Mouse (Mus musculus) limb, embryonic 14.5 days (tissue): ENCODE measurements around the gene Rasgef1c. TPM values are rescaled to one million over a fixed set of nuclear protein-coding genes. Genes with fewer than 3 reads are reported as not detected.
A peak's percentile ranks its signal among the peaks of the same experiment; 100 is the strongest.

ENCODE experiments used
- ATAC-seq: fragments of 200-750 bp; cut with Nextera tagmentation; 2 replicates; pipeline ENCODE4 v1.8.0; 2017; ENCODE audit warnings: low read depth, moderate number of reproducible peaks, moderate TSS enrichment; ENCODE audit not compliant: low FRiP score
- DNase-seq: peaks from one replicate; pipeline ENCODE4 v3.0.0-alpha.2; 2015; ENCODE audit warnings: low spot score
- H3K27ac ChIP-seq: fragments of 300-500 bp; sonication (generic); replicated peaks from 2 replicates; pipeline ENCODE4 v1.5.1; 2014; ENCODE audit warnings: low read depth, mild to moderate bottlenecking, low read length, moderate library complexity, mixed read lengths
- H3K27me3 ChIP-seq: fragments of 300-500 bp; sonication (generic); 2 replicates; pipeline ENCODE4 v1.6.1; 2014; ENCODE audit warnings: low read length, mixed read lengths; ENCODE audit not compliant: control insufficient read depth, insufficient read depth
- H3K36me3 ChIP-seq: fragments of 300-500 bp; sonication (generic); 2 replicates; pipeline ENCODE4 v1.6.1; 2014; ENCODE audit warnings: mild to moderate bottlenecking, low read length, moderate library complexity, mixed read lengths; ENCODE audit not compliant: control insufficient read depth, insufficient read depth
- H3K4me1 ChIP-seq: fragments of 300-500 bp; sonication (generic); 2 replicates; pipeline ENCODE4 v1.6.1; 2014; ENCODE audit warnings: antibody characterized with exemption, low read length, mixed read lengths; ENCODE audit not compliant: control insufficient read depth, insufficient read depth
- H3K4me2 ChIP-seq: fragments of 300-500 bp; sonication (generic); replicated peaks from 2 replicates; pipeline ENCODE4 v1.6.1; 2014; ENCODE audit warnings: low read depth, mild to moderate bottlenecking, low read length, moderate library complexity; ENCODE audit not compliant: severe bottlenecking
- H3K4me3 ChIP-seq: fragments of 300-500 bp; sonication (generic); replicated peaks from 2 replicates; pipeline ENCODE4 v1.5.1; 2014; ENCODE audit warnings: low read length
- H3K9ac ChIP-seq: fragments of 300-500 bp; sonication (generic); 2 replicates; pipeline ENCODE4 v1.6.1; 2014; ENCODE audit warnings: mild to moderate bottlenecking, low read depth, low read length, moderate library complexity; ENCODE audit not compliant: severe bottlenecking
- H3K9me3 ChIP-seq: fragments of 300-500 bp; sonication (generic); 2 replicates; pipeline ENCODE4 v1.6.1; 2016; ENCODE audit warnings: low read length; ENCODE audit not compliant: control insufficient read depth
- POLR2A ChIP-seq: fragments of 200-500 bp; IDR thresholded peaks from 2 replicates; pipeline ENCODE4 v1.8.0; 2012; ENCODE audit warnings: inconsistent platforms, mild to moderate bottlenecking, moderate library complexity, borderline replicate concordance; ENCODE audit not compliant: insufficient read depth, insufficient read length; ENCODE audit errors: extremely low read depth
- WGBS: fragments of 180-500 bp; shearing (Covaris S2); extraction: QIAGEN DNeasy Blood & Tissue Kit; methylation state at CpG from one replicate; pipeline ENCODE4 v1.1.7; 2014; 5-methylcytosine and 5-hydroxymethylcytosine counted together
- polyA plus RNA-seq, 2 experiments: library from polyadenylated mRNA; depleted of rRNA in 1 of 2; stranded (reverse) in 1 of 2; unstranded in 1 of 2; fragments of >200 nt; fragmentation: Nextera tagmentation in 1 of 2; extraction: Ambion mirVana in 1 of 2; gene quantifications; 2 replicates each; pipeline versions ENCODE4 v1.2.1 to v1.2.3; 2012 to 2014

The Rasgef1c gene
- polyA plus RNA-seq, 2 experiments: 0.34 to 0.43 TPM

DNA sequence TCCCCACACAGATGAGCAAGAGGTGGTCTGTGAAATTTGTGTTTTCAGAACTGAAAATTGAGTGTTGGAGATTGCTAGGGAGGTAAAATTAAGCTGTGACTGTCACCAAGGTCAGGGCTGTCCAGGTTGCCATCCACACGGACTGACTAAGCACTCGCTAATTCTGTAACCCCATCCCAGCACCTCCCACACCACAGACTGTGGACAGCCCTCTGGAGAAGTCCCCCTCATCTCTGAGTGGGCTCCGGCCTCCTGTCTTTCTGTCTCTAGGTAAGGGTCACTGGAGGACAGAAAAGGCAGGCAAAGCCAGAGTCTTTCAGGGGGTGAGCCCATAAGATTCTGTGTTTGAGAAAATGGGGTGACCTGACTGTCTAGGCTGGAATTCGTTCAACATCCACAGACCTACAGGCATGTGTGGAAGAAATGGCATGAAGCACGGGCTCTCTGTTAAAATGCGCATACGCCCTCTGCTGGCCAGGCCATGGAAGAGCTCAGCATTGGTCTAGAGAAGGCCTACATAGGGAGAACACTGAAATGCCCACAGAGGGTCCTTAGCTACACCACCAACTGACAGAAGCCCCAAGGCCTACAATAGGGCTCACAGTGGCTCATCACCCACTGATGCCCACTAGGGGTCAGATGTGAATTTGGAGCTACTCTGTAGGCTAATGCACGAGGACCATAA, 54.1 kb downstream of the Rasgef1c start:
- no peaks in the 10 kb centered on the region for H3K4me1 ChIP-seq
- ATAC-seq (peak; percentile 82), DNase-seq (peak; percentile 76)
- no peaks in the 10 kb centered on the region for H3K36me3 ChIP-seq
- no peaks in the 10 kb centered on the region for H3K27me3 ChIP-seq
- no peak overlapping the region for H3K9ac ChIP-seq
- no peak overlapping the region for H3K27ac ChIP-seq
- 28% methylated on average over 8 of the region's 8 CpGs for WGBS
- no peaks in the 10 kb centered on the region for H3K9me3 ChIP-seq
- no peak overlapping the region for H3K4me3 ChIP-seq
- no peak for TF ChIP-seq POLR2A
- H3K4me2 ChIP-seq: no peak overlapping the region

- no peak overlapping the region for H3K27ac ChIP-seq
- H3K27me3 ChIP-seq: no peaks in the 10 kb centered on the region
- no peaks in the 10 kb centered on the region for H3K4me1 ChIP-seq
- ATAC-seq (no peak), DNase-seq (no peak)
- 92% methylated on average over 10 of the region's 10 CpGs for WGBS
- no peaks in the 10 kb centered on the region for H3K9me3 ChIP-seq
- no peaks in the 10 kb centered on the region for H3K36me3 ChIP-seq
- no peak for TF ChIP-seq POLR2A
- no peak overlapping the region for H3K4me2 ChIP-seq
- H3K9ac ChIP-seq: no peak overlapping the region
- no peak overlapping the region for H3K4me3 ChIP-seq
Observed at GRCm38 (mm10) chr11:49958017-49958416, 56.4 kb downstream of the Rasgef1c start.

- TF ChIP-seq POLR2A: no peak
- no peak overlapping the region for H3K4me2 ChIP-seq
- H3K27me3 ChIP-seq: no peaks in the 10 kb centered on the region
- WGBS: 39% methylated on average over 10 of the region's 10 CpGs
- DNase-seq: peak; percentile 60
- H3K36me3 ChIP-seq: no peaks in the 10 kb centered on the region
- no peaks in the 10 kb centered on the region for H3K9me3 ChIP-seq
- H3K9ac ChIP-seq: no peak overlapping the region
- no peak overlapping the region for H3K4me3 ChIP-seq
- H3K27ac ChIP-seq: no peak overlapping the region
- no peaks in the 10 kb centered on the region for H3K4me1 ChIP-seq
- 0 out of 2 replicates have a peak, but pooled peaks have one; percentile 55 for ATAC-seq
Observed at GRCm38 (mm10) chr11:49961098-49961740, 59.6 kb downstream of the Rasgef1c start.

- Histone ChIP-seq H3K36me3 (no peaks in the 10 kb centered on the region), H3K9ac (no peak overlapping the region), H3K27ac (no peak overlapping the region), H3K4me2 (no peak overlapping the region), H3K9me3 (no peaks in the 10 kb centered on the region), H3K4me1 (no peaks in the 10 kb centered on the region), H3K4me3 (no peak overlapping the region), H3K27me3 (no peaks in the 10 kb centered on the region)
- no peak for TF ChIP-seq POLR2A
- DNase-seq (no peak), ATAC-seq (no peak)
- WGBS: 69% methylated on average over 3 of the region's 3 CpGs
Observed at GRCm38 (mm10) chr11:49965320-49965719, 63.7 kb downstream of the Rasgef1c start.

DNA sequence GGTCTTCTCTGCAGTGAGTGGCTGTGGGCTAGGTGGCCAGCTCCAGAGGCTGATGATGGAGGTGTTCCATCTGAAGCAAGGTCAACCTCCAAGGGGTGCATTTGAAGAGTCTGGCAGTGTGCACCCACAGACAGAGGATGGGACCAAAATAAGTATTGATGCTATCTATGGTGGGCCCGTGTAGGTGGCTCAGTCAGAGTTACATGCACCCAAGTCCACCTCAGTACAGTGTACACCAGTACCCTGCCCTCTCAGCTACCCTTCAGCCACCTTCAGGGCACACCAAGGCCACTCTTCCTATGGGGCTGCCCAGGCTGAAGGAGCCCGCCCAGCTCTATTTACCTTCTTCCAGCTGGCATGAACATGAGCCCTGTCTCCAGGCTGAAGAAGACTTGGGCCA, 68.1 kb downstream of the Rasgef1c start:
- no peaks in the 10 kb centered on the region for H3K4me1 ChIP-seq
- no peaks in the 10 kb centered on the region for H3K9me3 ChIP-seq
- DNase-seq (no peak), ATAC-seq (no peak)
- no peak overlapping the region for H3K27ac ChIP-seq
- WGBS: 92% methylated on average over 2 of the region's 2 CpGs
- H3K9ac ChIP-seq: no peak overlapping the region
- no peaks in the 10 kb centered on the region for H3K36me3 ChIP-seq
- H3K27me3 ChIP-seq: no peaks in the 10 kb centered on the region
- TF ChIP-seq POLR2A: no peak
- no peak overlapping the region for H3K4me2 ChIP-seq
- H3K4me3 ChIP-seq: no peak overlapping the region
